Mouse (Mus musculus) hindbrain, embryonic 11.5 days (tissue): ENCODE data around the gene Pank3. TPM values are rescaled to one million over a fixed set of nuclear protein-coding genes. Genes with fewer than 3 reads are reported as not detected.

Experiments
- ATAC-seq: fragments of 200-750 bp; cut with Nextera tagmentation; 2 replicates; pipeline ENCODE4 v1.8.0; 2017; ENCODE audit warnings: mild to moderate bottlenecking, moderate TSS enrichment, moderate library complexity; ENCODE audit not compliant: low FRiP score
- DNase-seq: peaks from one replicate; pipeline ENCODE4 v3.0.0-alpha.2; 2015; ENCODE audit warnings: low spot score
- H3K27ac ChIP-seq: fragments of 300-500 bp; sonication (generic); 2 replicates; pipeline ENCODE4 v1.5.1; 2014; ENCODE audit warnings: mild to moderate bottlenecking, low read depth, low read length
- H3K27me3 ChIP-seq: fragments of 300-500 bp; sonication (generic); 2 replicates; pipeline ENCODE4 v1.6.1; 2014; ENCODE audit warnings: mild to moderate bottlenecking, low read length, moderate library complexity, mixed read lengths; ENCODE audit not compliant: control insufficient read depth, insufficient read depth
- H3K36me3 ChIP-seq: fragments of 300-500 bp; sonication (generic); 2 replicates; pipeline ENCODE4 v1.6.1; 2014; ENCODE audit warnings: mild to moderate bottlenecking, low read length, moderate library complexity, mixed read lengths; ENCODE audit not compliant: control insufficient read depth, insufficient read depth
- H3K4me1 ChIP-seq: fragments of 300-500 bp; sonication (generic); replicated peaks from 2 replicates; pipeline ENCODE4 v1.6.1; 2014; ENCODE audit warnings: low read length, mixed read lengths; ENCODE audit not compliant: control insufficient read depth, insufficient read depth
- H3K4me2 ChIP-seq: fragments of 300-500 bp; sonication (generic); replicated peaks from 2 replicates; pipeline ENCODE4 v1.6.1; 2014; ENCODE audit warnings: mild to moderate bottlenecking, low read depth, low read length
- H3K4me3 ChIP-seq: fragments of 300-500 bp; sonication (generic); 2 replicates; pipeline ENCODE4 v1.5.1; 2014; ENCODE audit warnings: low read depth, low read length
- H3K9ac ChIP-seq: fragments of 300-500 bp; sonication (generic); 2 replicates; pipeline ENCODE4 v1.6.1; 2014; ENCODE audit warnings: low read depth, low read length
- H3K9me3 ChIP-seq: fragments of 300-500 bp; sonication (generic); 2 replicates; pipeline ENCODE4 v1.6.1; 2016; ENCODE audit warnings: low read length; ENCODE audit not compliant: control insufficient read depth
- WGBS: fragments of 180-500 bp; shearing (Covaris S2); extraction: QIAGEN DNeasy Blood & Tissue Kit; methylation state at CpG from one replicate; pipeline ENCODE4 v1.1.7; 2014; 5-methylcytosine and 5-hydroxymethylcytosine counted together
- polyA plus RNA-seq: library from polyadenylated mRNA; unstranded; fragments of >200 nt; fragmentation: Nextera tagmentation; extraction: Ambion mirVana; gene quantifications from 2 replicates; pipeline ENCODE4 v1.2.1, GENCODE M21; 2014

Pank3 gene
- polyA plus RNA-seq, 1 experiment from 2014 or later, result 27.7 TPM

GRCm38 (mm10) chr11:35769746-35770437 is 608 bp downstream of the Pank3 start:
- Histone ChIP-seq H3K4me1 (no peaks in the 10 kb centered on the region), H3K9ac (peak overlapping the region; percentile 98), H3K9me3 (no peaks in the 10 kb centered on the region), H3K27ac (peak overlapping the region; percentile 94), H3K4me2 (peak overlapping the region; percentile 54), H3K36me3 (no peaks in the 10 kb centered on the region), H3K4me3 (peak overlapping the region; percentile 85), H3K27me3 (no peaks in the 10 kb centered on the region)
- DNase-seq (peak; percentile 75), ATAC-seq (peak; percentile 90)
- WGBS, result under 1% methylated on average over 33 of the region's 41 CpGs

GRCm38 (mm10) chr11:35770741-35771504 is 1.6 kb downstream of the Pank3 start:
- no peak for ATAC-seq

GRCm38 (mm10) chr11:35775606-35776005 is 6.3 kb downstream of the Pank3 start:
- Histone ChIP-seq H3K4me3 (no peak overlapping the region), H3K4me2 (no peak overlapping the region), H3K36me3 (0 out of 2 replicates have a peak, but pooled peaks cover 11% of the 10 kb centered on the region), H3K9me3 (no peaks in the 10 kb centered on the region), H3K9ac (no peak overlapping the region), H3K4me1 (no peaks in the 10 kb centered on the region), H3K27ac (no peak overlapping the region), H3K27me3 (no peaks in the 10 kb centered on the region)
- ATAC-seq (no peak), DNase-seq (no peak)
- 98% methylated on average over 3 of the region's 3 CpGs for whole genome bisulfite sequencing

More at GRCm38 (mm10) chr11:35770741-35771504, 1.6 kb downstream of the Pank3 start:
- no peaks in the 10 kb centered on the region for H3K4me1 ChIP-seq
- H3K27me3 ChIP-seq, result no peaks in the 10 kb centered on the region
- H3K27ac ChIP-seq, result no peak overlapping the region
- peak overlapping the region; percentile 85 for H3K4me3 ChIP-seq
- peak overlapping the region; percentile 54 for H3K4me2 ChIP-seq
- peak overlapping the region; percentile 98; the same call in 1 of the 2 replicates for H3K9ac ChIP-seq
- H3K9me3 ChIP-seq, result no peaks in the 10 kb centered on the region
- DNase-seq, result no peak
- no peaks in the 10 kb centered on the region for H3K36me3 ChIP-seq
- WGBS, result 74% methylated on average over 9 of the region's 9 CpGs

GRCm38 (mm10) chr11:35776452-35776851 is 7.2 kb downstream of the Pank3 start:
- peaks cover 11% of the 10 kb centered on the region; the same call in 1 of the 2 replicates for H3K36me3 ChIP-seq
- no peaks in the 10 kb centered on the region for H3K9me3 ChIP-seq
- 95% methylated on average over 3 of the region's 3 CpGs for whole genome bisulfite sequencing
- H3K27me3 ChIP-seq, result no peaks in the 10 kb centered on the region
- DNase-seq, result no peak
- no peak overlapping the region for H3K9ac ChIP-seq
- H3K4me3 ChIP-seq, result no peak overlapping the region
- no peaks in the 10 kb centered on the region for H3K4me1 ChIP-seq
- ATAC-seq, result no peak
- H3K4me2 ChIP-seq, result no peak overlapping the region
- no peak overlapping the region for H3K27ac ChIP-seq

- 92% methylated on average over 3 of the region's 3 CpGs for WGBS
- no peak overlapping the region for H3K4me2 ChIP-seq
These were observed 11.1 kb downstream of the Pank3 start for GRCm38 (mm10) chr11:35780336-35780735.

GRCm38 (mm10) chr11:35782444-35782843 is 13.2 kb downstream of the Pank3 start:
- no peak overlapping the region for H3K4me3 ChIP-seq
- DNase-seq, result no peak
- H3K27ac ChIP-seq, result no peak overlapping the region
- no peaks in the 10 kb centered on the region for H3K27me3 ChIP-seq
- no peak overlapping the region for H3K9ac ChIP-seq
- H3K4me1 ChIP-seq, result no peaks in the 10 kb centered on the region
- H3K4me2 ChIP-seq, result no peak overlapping the region
- ATAC-seq, result no peak
- WGBS, result 98% methylated on average over 3 of the region's 3 CpGs
- no peaks in the 10 kb centered on the region for H3K9me3 ChIP-seq
- H3K36me3 ChIP-seq, result peaks cover 26% of the 10 kb centered on the region

More at GRCm38 (mm10) chr11:35780336-35780735, 11.1 kb downstream of the Pank3 start:
- no peak for ATAC-seq
- H3K27me3 ChIP-seq, result no peaks in the 10 kb centered on the region
- H3K9ac ChIP-seq, result no peak overlapping the region
- no peak for DNase-seq
- H3K4me3 ChIP-seq, result no peak overlapping the region
- peaks cover 31% of the 10 kb centered on the region for H3K36me3 ChIP-seq
- H3K27ac ChIP-seq, result no peak overlapping the region
- H3K9me3 ChIP-seq, result no peaks in the 10 kb centered on the region
- no peaks in the 10 kb centered on the region for H3K4me1 ChIP-seq

GRCm38 (mm10) chr11:35783038-35783437 is 13.8 kb downstream of the Pank3 start:
- Histone ChIP-seq H3K4me2 (no peak overlapping the region), H3K9me3 (no peaks in the 10 kb centered on the region), H3K9ac (no peak overlapping the region), H3K4me3 (no peak overlapping the region), H3K27me3 (no peaks in the 10 kb centered on the region), H3K4me1 (no peaks in the 10 kb centered on the region), H3K27ac (no peak overlapping the region), H3K36me3 (peaks cover 26% of the 10 kb centered on the region)
- ATAC-seq (no peak), DNase-seq (no peak)
- 92% methylated on average over 5 of the region's 5 CpGs for WGBS

GRCm38 (mm10) chr11:35784002-35784401 is 14.7 kb downstream of the Pank3 start:
- ATAC-seq (no peak), DNase-seq (no peak)
- H3K4me2 ChIP-seq, result no peak overlapping the region
- no peaks in the 10 kb centered on the region for H3K27me3 ChIP-seq
- WGBS, result 89% methylated on average over 3 of the region's 3 CpGs
- no peak overlapping the region for H3K9ac ChIP-seq
- H3K9me3 ChIP-seq, result no peaks in the 10 kb centered on the region
- no peak overlapping the region for H3K4me3 ChIP-seq
- no peaks in the 10 kb centered on the region for H3K4me1 ChIP-seq
- peaks cover 20% of the 10 kb centered on the region for H3K36me3 ChIP-seq
- H3K27ac ChIP-seq, result no peak overlapping the region
